Mouse (Mus musculus) intestine, embryonic 15.5 days (tissue): ENCODE measurements around the gene Ehbp1l1. TPM values are rescaled to one million over a fixed set of nuclear protein-coding genes. Genes with fewer than 3 reads are reported as not detected.
"Not testable (repeated sequence)": the region's sequence is repeated elsewhere in the genome, so short reads cannot be mapped to it uniquely, and the experiment has no call there.

ENCODE experiments used
- ATAC-seq: fragments of 200-750 bp; cut with Nextera tagmentation; 2 replicates; pipeline ENCODE4 v1.8.0; 2017; ENCODE audit warnings: moderate TSS enrichment, moderate library complexity
- H3K27ac ChIP-seq: fragments of 300-500 bp; sonication (generic); 2 replicates; pipeline ENCODE4 v1.5.1; 2015; ENCODE audit warnings: mild to moderate bottlenecking, inconsistent platforms
- H3K27me3 ChIP-seq: fragments of 300-500 bp; sonication (generic); replicated peaks from 2 replicates; pipeline ENCODE4 v1.6.1; 2015; ENCODE audit warnings: inconsistent platforms
- H3K36me3 ChIP-seq: fragments of 300-500 bp; sonication (generic); 2 replicates; pipeline ENCODE4 v1.6.1; 2015; ENCODE audit warnings: inconsistent platforms
- H3K4me1 ChIP-seq: fragments of 300-500 bp; sonication (generic); replicated peaks from 2 replicates; pipeline ENCODE4 v1.6.1; 2015; ENCODE audit warnings: inconsistent platforms
- H3K4me2 ChIP-seq: fragments of 300-500 bp; sonication (generic); replicated peaks from 2 replicates; pipeline ENCODE4 v1.6.1; 2015; ENCODE audit warnings: mild to moderate bottlenecking, inconsistent platforms
- H3K4me3 ChIP-seq: fragments of 300-500 bp; sonication (generic); replicated peaks from 2 replicates; pipeline ENCODE4 v1.5.1; 2015; ENCODE audit warnings: inconsistent platforms
- H3K9ac ChIP-seq: fragments of 300-500 bp; sonication (generic); 2 replicates; pipeline ENCODE4 v1.6.1; 2015; ENCODE audit warnings: inconsistent platforms
- H3K9me3 ChIP-seq: fragments of 300-500 bp; sonication (generic); 2 replicates; pipeline ENCODE4 v1.6.1; 2016; ENCODE audit warnings: inconsistent platforms
- WGBS: fragments of 180-500 bp; shearing (Covaris S2); methylation state at CpG from one replicate; pipeline ENCODE4 v1.1.7; 2015; 5-methylcytosine and 5-hydroxymethylcytosine counted together
- polyA plus RNA-seq: library from polyadenylated mRNA; unstranded; fragments of >200 nt; fragmentation: Nextera tagmentation; extraction: Ambion mirVana; gene quantifications from 2 replicates; pipeline ENCODE4 v1.2.1, GENCODE M21; 2015

Gene Ehbp1l1
- polyA plus RNA-seq, 1 experiment from 2014 or later: 38.6 TPM

- peak overlapping the region; percentile 87 for H3K4me3 ChIP-seq
- peak overlapping the region; percentile 96 for H3K4me2 ChIP-seq
- H3K9ac ChIP-seq: peak overlapping the region; percentile 92
- WGBS: 55% methylated on average over 10 of the region's 10 CpGs
- H3K9me3 ChIP-seq: no peaks in the 10 kb centered on the region
- ATAC-seq: no peak
- peaks cover 21% of the 10 kb centered on the region for H3K36me3 ChIP-seq
- H3K27ac ChIP-seq: peak overlapping the region; percentile 48
- no peaks in the 10 kb centered on the region for H3K27me3 ChIP-seq
- H3K4me1 ChIP-seq: peaks cover 47% of the 10 kb centered on the region
Measured at GRCm38 (mm10) chr19:5692086-5692912, 33.8 kb downstream of the Ehbp1l1 start.

- WGBS: 72% methylated on average over 5 of the region's 5 CpGs
- H3K9me3 ChIP-seq: no peaks in the 10 kb centered on the region
- H3K27me3 ChIP-seq: no peaks in the 10 kb centered on the region
- H3K4me2 ChIP-seq: peak overlapping the region; percentile 96
- peaks cover 51% of the 10 kb centered on the region for H3K4me1 ChIP-seq
- H3K9ac ChIP-seq: peak overlapping the region; percentile 92
- H3K36me3 ChIP-seq: peaks cover 19% of the 10 kb centered on the region
- peak overlapping the region; percentile 57 for H3K27ac ChIP-seq
- H3K4me3 ChIP-seq: peak overlapping the region; percentile 87
- ATAC-seq: no peak
Measured at GRCm38 (mm10) chr19:5691601-5692000, 34.5 kb downstream of the Ehbp1l1 start.

- Histone ChIP-seq H3K4me1 (peaks cover 51% of the 10 kb centered on the region), H3K27ac (peak overlapping the region; percentile 96), H3K9ac (peak overlapping the region; percentile 92), H3K9me3 (no peaks in the 10 kb centered on the region), H3K27me3 (no peaks in the 10 kb centered on the region), H3K36me3 (peaks cover 23% of the 10 kb centered on the region), H3K4me3 (peak overlapping the region; percentile 87), H3K4me2 (peak overlapping the region; percentile 96)
- 53% methylated on average over 15 of the region's 15 CpGs for WGBS
- no peak for ATAC-seq
Measured at GRCm38 (mm10) chr19:5690343-5690735, 35.8 kb downstream of the Ehbp1l1 start.

- 6% methylated on average over 42 of the region's 42 CpGs for WGBS
- H3K4me2 ChIP-seq: peak overlapping the region; percentile 96
- H3K4me3 ChIP-seq: peak overlapping the region; percentile 87
- H3K27me3 ChIP-seq: no peaks in the 10 kb centered on the region
- peaks cover 25% of the 10 kb centered on the region for H3K36me3 ChIP-seq
- ATAC-seq: peak; percentile 76
- H3K4me1 ChIP-seq: peaks cover 51% of the 10 kb centered on the region
- peak overlapping the region; percentile 92 for H3K9ac ChIP-seq
- peak overlapping the region; percentile 96 for H3K27ac ChIP-seq
- no peaks in the 10 kb centered on the region for H3K9me3 ChIP-seq
Measured at GRCm38 (mm10) chr19:5689565-5690342, 36.4 kb downstream of the Ehbp1l1 start.

GRCm38 (mm10) chr19:5689088-5689428, 37.1 kb downstream of the Ehbp1l1 start:
- H3K4me3 ChIP-seq: peak overlapping the region; percentile 87
- no peaks in the 10 kb centered on the region for H3K9me3 ChIP-seq
- no peak for ATAC-seq
- H3K27ac ChIP-seq: peak overlapping the region; percentile 96
- WGBS: under 1% methylated on average over 7 of the region's 7 CpGs
- H3K9ac ChIP-seq: peak overlapping the region; percentile 92
- peak overlapping the region; percentile 96 for H3K4me2 ChIP-seq
- H3K4me1 ChIP-seq: peaks cover 51% of the 10 kb centered on the region
- H3K36me3 ChIP-seq: peaks cover 32% of the 10 kb centered on the region
- H3K27me3 ChIP-seq: no peaks in the 10 kb centered on the region

GRCm38 (mm10) chr19:5688200-5689087, 37.7 kb downstream of the Ehbp1l1 start, which contains the start of the genes Map3k11 and Pcnx3:
Map3k11 (plus strand) TSS chr19:5688742.
Pcnx3 (minus strand) TSS chr19:5688908.
- Histone ChIP-seq H3K4me3 (peak within 1 kb of the TSS; percentile 87), H3K4me1 (peaks cover 46% of the 10 kb centered on the region), H3K9ac (peak within 1 kb of the TSS; percentile 92), H3K27ac (peak within 1 kb of the TSS; percentile 96), H3K4me2 (peak within 1 kb of the TSS; percentile 96), H3K36me3 (peaks cover 36% of the 10 kb centered on the region), H3K9me3 (no peaks in the 10 kb centered on the region), H3K27me3 (no peaks in the 10 kb centered on the region)
- WGBS: under 1% methylated on average over 69 of the region's 69 CpGs
- peak; percentile 89 for ATAC-seq

- Histone ChIP-seq H3K9me3 (no peaks in the 10 kb centered on the region), H3K4me1 (peaks cover 39% of the 10 kb centered on the region), H3K4me3 (peak overlapping the region; percentile 87), H3K36me3 (peaks cover 35% of the 10 kb centered on the region), H3K9ac (peak overlapping the region; percentile 85), H3K27me3 (no peaks in the 10 kb centered on the region), H3K4me2 (peak overlapping the region; percentile 96), H3K27ac (peak overlapping the region; percentile 96)
- WGBS: 16% methylated on average over 9 of the region's 9 CpGs
- no peak for ATAC-seq
Measured at GRCm38 (mm10) chr19:5687738-5688137, 38.4 kb downstream of the Ehbp1l1 start.

- peaks cover 31% of the 10 kb centered on the region for H3K4me1 ChIP-seq
- H3K36me3 ChIP-seq: peaks cover 40% of the 10 kb centered on the region
- H3K27ac ChIP-seq, ATAC-seq, H3K9me3 ChIP-seq, H3K27me3 ChIP-seq: not testable (repeated sequence)
- peak overlapping the region; percentile 96 for H3K4me2 ChIP-seq
- WGBS: 93% methylated on average over 12 of the region's 12 CpGs
- 0 out of 2 replicates have a peak overlapping the region, but pooled peaks have one; percentile 85 for H3K9ac ChIP-seq
- H3K4me3 ChIP-seq: 0 out of 2 replicates have a peak overlapping the region, but pooled peaks have one; percentile 87
Measured at GRCm38 (mm10) chr19:5686954-5687353, 39.2 kb downstream of the Ehbp1l1 start.

- no peak overlapping the region for H3K27ac ChIP-seq
- no peak overlapping the region for H3K4me2 ChIP-seq
- H3K9me3 ChIP-seq: no peaks in the 10 kb centered on the region
- H3K4me3 ChIP-seq: no peak overlapping the region
- ATAC-seq: no peak
- peaks cover 45% of the 10 kb centered on the region for H3K36me3 ChIP-seq
- no peak overlapping the region for H3K9ac ChIP-seq
- H3K4me1 ChIP-seq: peaks cover 26% of the 10 kb centered on the region
- H3K27me3 ChIP-seq: no peaks in the 10 kb centered on the region
- 84% methylated on average over 13 of the region's 13 CpGs for WGBS
Measured at GRCm38 (mm10) chr19:5686437-5686836, 39.7 kb downstream of the Ehbp1l1 start.

- Histone ChIP-seq H3K4me2 (no peak overlapping the region), H3K27me3 (no peaks in the 10 kb centered on the region), H3K27ac (no peak overlapping the region), H3K4me1 (peaks cover 21% of the 10 kb centered on the region), H3K9me3 (no peaks in the 10 kb centered on the region), H3K9ac (no peak overlapping the region), H3K4me3 (no peak overlapping the region), H3K36me3 (peaks cover 51% of the 10 kb centered on the region)
- no peak for ATAC-seq
- 93% methylated on average over 11 of the region's 11 CpGs for WGBS
Measured at GRCm38 (mm10) chr19:5685861-5686260, 40.3 kb downstream of the Ehbp1l1 start.

- no peak for ATAC-seq
- Histone ChIP-seq H3K27ac (no peak overlapping the region), H3K4me2 (no peak overlapping the region), H3K27me3 (no peaks in the 10 kb centered on the region), H3K9me3 (no peaks in the 10 kb centered on the region), H3K36me3 (peaks cover 55% of the 10 kb centered on the region), H3K9ac (no peak overlapping the region), H3K4me1 (peaks cover 16% of the 10 kb centered on the region), H3K4me3 (no peak overlapping the region)
- WGBS: 96% methylated on average over 19 of the region's 19 CpGs
Measured at GRCm38 (mm10) chr19:5685431-5685830, 40.7 kb downstream of the Ehbp1l1 start.
